Mouse (Mus musculus): Measurements from ENCODE around the gene Vps45. TPM values are rescaled to one million over a fixed set of nuclear protein-coding genes. Genes with fewer than 3 reads are reported as not detected.

Vps45 gene
- total RNA-seq, 2 experiments from 2014 or later: 41.9 to 42.2 TPM

DNA sequence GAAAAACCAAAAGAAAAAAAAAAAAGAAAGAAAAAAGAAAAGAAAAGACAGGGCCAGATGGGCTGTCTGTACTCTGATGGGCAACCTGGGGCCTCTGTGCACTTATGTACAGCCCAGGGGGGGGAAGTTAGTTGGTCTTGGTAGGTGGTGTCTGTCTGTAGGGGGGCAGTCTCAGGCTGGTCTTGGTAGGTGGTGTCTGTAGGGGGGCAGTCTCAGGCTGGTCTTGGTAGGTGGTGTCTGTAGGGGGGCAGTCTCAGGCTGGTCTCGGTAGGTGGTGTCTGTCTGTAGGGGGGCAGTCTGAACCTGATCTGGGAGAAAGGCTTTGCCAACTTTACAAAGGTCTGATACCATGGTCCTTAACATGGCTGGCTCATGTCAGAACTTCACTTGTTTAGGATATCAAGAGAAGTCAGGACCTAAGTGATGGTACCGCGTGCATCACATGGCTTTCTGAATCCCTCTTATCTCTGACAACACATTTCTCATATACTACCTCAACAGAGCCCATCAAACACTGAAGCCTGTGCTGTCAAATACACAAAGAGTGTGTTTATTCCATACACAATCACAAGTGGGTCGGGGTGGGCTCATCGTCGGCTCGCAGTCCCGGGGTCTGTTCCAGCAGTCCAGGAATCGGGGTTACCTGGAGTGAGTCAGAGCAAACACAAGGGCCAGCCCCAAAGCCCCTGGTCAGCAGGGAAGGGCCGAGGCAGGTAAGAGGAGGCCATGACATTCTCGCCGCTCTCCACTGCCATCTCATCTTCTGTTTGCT lies 58.8 kb downstream of the Vps45 start:
- no peak for DNase-seq (ENCODE audit: low spot score in 2 of 2)

DNA sequence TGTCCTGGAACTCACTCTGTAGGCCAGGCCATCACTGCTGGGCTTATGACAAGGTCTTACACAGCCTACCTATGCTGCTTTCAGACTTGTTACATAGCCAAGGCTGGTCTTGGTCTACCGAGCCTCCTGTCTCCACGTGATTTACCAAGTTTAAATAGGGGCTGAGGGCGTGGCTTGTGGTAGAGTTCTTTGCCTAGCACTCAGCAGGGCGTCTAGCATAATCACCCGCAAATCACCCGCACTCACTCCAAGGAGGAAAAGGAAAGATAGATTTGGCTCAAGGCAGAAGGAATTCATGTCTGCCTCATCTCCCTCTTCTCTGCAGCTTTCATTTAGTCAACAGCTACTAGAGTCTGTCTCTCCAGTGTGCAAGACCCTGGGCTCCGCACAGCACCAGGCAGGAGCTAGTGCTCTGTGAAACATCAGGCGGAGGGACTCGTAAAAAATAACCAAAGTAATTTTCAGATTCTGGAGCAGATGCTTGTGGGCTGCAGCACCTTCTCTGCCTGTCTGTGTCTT lies 61.0 kb downstream of the Vps45 start:
- no peak for DNase-seq (ENCODE audit: low spot score in 2 of 2)

DNA sequence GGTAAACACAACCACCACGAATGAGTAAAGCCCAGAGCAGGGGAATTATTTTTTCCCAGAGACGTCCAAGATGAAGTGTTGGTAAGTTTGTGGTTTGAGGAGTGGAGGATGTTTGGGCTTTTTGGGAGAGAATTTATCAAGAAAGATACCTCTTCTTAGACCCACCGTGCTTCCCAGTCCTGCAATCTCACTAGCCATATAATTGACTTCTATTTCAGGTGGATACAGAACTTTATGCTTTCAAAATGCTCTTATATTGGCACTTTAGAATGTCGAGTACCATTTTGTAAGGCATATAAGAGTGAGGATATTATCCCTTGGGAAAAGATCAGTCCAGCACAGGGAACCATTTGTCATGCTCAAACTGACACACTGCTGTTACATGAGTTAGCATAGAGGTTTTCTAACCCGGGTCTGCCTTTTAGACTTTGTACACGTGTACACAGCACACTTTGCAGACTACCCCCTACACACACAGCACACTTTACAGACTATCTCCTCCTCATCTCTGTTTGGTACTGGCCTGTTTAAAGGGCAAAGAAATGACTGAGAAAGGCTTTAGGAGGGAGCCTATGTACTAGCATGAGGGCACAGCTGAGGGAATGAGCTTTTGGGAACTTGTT lies 61.7 kb downstream of the Vps45 start:
- no peak for DNase-seq (ENCODE audit: low spot score in 2 of 2)

DNA sequence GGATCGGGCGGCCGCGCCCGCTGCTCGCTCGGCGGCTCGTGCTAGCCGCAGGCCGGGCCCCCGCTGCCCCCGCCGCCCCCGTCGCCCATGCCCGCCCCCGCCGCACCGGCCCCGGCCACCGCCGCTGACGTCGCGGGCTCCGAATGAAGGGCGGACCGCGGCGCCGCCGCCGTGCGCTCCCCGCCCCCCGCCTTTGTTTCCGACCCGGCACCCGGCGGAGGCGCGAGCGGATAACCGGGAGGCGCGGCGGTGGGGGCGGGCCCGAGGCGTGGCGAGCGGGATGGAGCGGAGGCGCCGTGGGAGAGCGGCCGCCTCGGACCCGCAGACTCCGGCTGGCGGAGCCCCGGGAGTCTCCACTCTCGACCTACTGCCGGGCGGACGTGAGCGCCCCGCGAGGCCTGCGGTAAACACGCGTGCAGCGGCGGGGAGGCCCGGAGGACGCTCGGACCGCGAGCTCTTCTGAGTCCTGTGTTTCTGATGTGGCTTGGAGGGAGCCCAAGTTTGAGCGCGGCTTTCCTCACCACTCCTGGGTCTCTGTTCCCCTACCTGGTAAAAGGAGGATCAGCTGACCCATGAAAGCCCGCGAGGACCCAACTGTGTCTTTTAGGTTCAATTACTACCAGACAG lies 62.4 kb downstream of the Vps45 start, which contains the start of gene Plekho1:
Gene Plekho1, minus strand, starts transcription at position 200 of the 627 bp plus-strand sequence.
- DNase-seq (ENCODE audit: low spot score in 2 of 2): peak; percentile 61 to 82

DNA sequence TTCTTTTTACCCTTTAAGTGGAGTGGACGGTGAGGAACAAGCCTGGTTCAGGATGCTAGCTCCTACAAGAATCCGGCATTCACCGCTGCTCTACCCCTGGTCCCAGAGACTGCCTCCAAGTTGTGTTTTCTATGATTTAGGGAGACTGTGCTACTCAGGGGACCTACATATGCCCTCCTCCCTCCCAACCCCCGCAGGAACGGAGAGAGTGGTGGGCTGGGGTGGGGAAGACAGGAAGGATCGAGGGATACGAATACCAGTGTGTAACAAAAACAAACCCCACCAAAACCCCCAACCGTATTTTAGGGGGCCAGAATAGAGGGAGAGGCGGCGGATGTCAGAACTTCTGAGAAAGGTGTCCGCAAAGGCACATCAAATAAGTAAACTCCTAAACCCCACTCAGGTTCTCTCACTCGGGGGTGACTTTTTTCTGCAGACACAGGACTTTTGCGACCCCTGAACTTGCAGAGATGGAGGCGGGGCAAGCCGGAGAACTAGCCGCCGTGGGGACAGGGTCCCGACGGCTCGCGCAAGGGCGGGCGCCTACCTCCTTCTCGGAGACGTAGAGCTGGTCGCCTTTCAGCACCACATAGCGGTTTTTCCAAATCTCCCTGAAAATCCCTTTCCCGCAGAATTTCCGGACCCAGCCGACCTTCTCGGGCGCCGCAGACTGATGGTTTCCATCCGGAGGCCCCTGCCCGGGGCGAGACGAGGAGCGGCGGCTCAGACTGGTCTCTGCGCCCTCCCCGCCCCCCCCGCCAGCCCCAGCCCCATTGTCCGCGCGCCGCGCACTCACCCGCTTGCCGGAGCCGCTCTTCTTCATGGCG lies 63.1 kb downstream of the Vps45 start:
- peak; percentile 58 to 67 for DNase-seq (ENCODE audit: low spot score in 2 of 2)

DNA sequence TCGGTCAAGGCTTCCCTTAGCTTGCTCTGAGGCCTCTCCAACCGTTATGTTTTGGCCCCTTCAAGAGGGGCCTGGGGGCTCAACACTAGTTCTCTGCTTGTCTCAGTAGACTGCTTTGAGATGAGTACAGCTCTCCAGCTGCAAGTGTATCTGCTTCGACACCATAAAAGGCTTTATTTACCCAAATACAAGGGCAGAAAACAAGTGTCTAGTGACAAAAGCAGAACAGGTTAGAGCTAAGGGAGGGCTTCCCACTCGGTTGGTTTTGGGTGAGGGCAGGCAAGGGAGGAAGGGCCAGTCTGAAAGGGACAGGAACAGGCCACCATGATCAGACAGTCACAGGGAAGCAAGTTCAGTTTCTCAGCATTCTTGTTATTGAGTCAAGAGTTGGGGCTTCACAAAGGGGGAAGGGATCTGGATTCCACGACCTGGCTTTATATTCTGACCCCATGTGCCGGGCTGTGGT lies 63.9 kb downstream of the Vps45 start:
- no peak for DNase-seq (ENCODE audit: low spot score in 2 of 2)

DNA sequence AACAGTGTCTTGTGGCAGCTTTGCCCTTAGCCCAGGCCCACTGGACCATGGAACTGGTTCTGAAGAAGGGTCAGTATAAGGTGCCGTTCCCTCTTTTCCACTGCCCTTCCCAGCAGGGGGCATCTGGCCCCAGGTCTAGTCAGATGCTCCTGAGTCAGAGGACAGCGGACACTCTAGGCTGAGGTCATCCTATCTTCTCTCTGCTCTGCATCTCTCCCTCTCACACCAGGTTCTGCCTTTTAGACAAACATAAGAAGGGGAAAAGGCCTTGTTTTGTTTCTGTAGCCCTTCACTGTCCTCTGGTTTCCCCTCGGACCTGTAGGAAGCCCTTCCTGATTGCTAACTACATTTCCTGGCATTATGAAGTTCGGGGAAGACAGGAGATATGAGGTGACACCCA lies 64.4 kb downstream of the Vps45 start:
- DNase-seq (ENCODE audit: low spot score in 2 of 2): no peak

DNA sequence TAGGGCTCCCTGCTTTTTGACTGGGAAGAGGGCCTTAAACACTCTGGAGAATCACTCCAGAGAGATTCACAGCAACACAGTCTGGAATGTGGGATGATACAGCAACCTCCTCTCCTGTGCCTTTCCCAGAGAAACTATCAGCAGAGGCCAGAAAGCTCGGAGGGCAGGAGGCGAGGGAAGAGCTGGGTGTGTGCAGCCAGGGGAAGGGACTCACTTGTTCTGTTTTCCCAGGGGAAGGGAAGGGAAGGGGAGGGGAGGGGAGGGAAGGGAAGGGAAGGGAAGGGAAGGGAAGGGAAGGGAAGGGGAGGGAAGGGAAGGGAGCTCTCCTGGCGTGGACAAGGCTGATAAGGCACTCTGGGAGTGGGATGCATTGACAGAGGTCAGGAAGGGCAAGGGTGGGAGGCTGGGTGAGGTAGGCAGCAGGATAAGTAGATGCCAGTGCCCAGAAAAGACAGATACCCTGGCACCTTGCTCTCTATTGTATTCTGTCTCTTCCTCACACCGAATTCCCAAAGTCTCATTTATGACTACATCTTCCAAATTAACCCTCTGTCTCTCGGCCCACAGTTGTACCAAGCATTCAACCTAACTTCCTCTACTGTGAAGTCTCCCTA lies 65.2 kb downstream of the Vps45 start:
- DNase-seq (ENCODE audit: low spot score in 2 of 2): no peak

DNA sequence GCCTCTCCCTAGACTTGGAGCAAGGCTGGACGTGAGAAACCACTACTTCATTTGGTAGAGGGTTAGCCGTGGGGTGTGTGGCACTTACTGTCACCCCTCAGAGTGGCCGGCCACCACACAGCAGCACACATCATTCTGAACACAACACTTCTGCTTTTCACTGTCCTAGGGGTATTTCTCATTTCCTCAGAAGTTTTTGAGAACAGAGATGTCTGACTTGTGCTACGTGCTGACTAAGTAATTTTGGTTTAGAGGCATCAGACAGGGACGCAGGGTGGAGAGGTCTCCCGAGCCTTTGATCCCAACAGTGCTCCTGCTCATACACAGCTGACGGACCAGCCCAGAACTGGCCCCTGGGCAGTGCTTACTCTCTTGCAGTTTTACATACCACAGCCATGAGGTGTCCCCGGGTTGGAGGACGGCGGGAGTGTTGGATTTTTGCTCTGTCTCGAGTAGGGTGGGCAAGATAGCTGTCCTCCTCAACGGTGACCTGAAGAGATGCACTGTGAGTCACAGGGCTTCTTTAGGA lies 67.8 kb downstream of the Vps45 start:
- DNase-seq (ENCODE audit: low spot score in 2 of 2): no peak

DNA sequence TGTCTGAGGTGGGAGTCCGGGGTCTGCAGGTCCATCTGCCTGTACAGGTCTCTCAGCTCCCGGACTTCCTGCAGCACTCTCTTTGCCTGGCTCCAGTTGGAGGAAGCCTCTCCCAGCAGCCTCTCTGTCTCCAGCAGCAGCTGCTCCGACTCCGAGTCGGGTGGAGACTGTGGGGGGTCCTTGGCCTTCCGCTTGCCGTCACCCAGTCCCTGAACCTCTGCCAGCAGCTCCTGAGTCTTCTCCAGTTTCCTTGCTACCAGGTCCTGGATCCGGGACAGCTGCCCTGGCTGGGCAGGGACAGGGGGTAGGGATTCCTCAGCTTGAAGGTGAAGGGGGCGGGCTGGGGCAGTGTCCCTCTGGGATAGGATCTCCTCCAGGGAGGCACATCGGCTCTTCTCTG lies 69.3 kb downstream of the Vps45 start:
- DNase-seq (ENCODE audit: low spot score in 2 of 2): peak in 1 of 2 experiments; percentile 55

DNA sequence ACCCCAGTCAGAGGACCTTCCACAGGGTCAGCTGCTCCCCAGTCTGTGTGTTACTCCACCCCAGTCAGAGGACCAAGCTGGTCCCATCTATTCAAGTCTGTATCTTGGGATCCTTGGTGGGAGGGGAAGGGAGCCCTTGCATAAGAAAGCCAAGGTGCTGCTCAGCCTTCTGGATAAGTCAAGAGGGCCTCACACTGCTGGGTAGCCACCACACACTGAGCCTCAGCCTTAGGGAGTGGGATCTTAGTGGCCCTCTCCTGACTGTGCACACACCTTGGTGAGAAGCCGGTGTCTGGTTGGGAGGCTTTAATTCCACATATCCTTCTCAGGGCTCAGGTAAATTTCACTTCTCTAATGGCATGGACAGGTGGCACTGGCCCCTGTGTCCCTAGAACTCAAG lies 70.1 kb downstream of the Vps45 start:
- no peak for DNase-seq (ENCODE audit: low spot score in 2 of 2)

DNA sequence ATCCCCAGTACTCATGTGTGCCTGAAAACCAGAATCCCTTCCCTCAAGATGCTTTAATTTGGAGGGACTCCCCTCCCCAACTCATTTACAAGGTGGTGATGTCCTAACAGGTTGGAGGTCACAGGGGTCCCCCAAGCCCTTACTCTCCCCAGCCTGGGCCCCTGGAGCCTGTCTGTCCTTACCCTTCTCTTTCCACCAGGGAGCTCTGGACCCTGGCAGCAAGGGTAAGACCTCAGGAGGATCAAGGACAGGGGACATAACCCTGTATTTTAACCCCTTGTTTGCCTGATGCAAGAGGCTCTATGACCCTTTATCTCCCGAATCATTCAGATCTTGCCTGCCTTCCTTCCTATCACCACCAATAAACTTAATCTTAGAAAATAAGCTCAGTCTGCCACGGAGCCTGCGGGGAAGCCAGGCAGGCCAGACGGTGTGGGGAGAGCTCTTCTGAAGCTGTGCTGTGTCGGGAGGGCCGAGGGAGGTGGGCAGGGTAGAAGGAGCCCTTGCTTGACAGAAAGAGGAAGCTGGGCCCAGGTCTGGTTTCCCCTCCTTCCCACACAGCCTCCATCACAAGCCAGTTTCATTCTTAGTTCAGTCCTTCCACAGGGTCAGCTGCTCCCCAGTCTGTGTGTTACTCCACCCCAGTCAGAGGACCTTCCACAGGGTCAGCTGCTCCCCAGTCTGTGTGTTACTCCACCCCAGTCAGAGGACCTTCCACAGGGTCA lies 70.7 kb downstream of the Vps45 start:
- DNase-seq (ENCODE audit: low spot score in 2 of 2): no peak

DNA sequence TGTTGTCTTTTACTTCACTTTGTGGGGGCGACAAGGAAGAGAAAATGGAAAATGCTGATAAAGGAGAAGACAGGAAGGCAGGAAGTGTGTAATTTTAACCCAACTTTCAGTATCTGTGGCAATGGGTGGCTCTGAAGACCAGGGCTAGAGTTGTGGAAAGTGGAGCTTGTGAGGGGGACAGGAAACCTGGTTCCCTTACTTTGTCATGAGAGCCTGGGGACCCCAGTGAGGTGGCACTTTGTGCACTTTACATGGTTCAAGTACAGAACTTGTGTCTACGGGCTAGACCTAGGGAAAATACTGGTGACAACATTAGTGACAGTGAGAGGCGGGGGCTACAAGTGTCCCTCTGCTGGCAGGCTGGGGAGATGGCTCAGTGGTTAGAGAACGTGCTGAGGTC lies 71.3 kb downstream of the Vps45 start:
- no peak for DNase-seq (ENCODE audit: low spot score in 2 of 2)

DNA sequence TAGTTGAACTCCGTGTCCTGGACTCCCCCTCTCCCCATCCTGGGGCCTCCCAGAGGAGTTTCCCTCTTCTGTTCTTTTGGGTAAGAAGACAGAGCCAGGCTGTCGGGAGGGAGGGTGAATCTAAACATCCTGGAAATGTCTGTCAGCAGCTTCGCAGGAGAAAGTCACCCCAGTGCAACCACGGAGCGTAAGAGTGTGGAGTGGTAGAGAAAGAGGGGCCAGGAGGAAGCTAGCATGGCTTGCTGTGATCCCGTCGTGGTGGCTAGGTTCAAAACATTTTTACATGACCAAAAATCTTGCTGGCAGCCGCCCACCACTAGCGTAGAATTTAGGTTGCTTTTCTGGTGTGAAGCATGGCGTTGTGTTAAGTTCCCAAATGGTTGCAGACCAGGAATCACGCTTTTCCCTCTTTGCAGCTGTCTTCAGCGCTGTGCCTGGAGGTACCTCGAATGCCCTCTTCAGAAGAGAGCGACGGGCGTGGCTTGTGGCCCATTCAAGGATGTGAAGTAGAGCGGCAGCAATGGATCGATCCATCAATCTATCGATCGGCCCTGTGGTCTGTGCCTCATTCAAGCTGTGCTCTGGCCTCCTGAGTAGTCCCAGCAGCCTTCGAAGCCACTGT lies 72.2 kb downstream of the Vps45 start:
- peak; percentile 69 to 72 for DNase-seq (ENCODE audit: low spot score in 2 of 2)

DNA sequence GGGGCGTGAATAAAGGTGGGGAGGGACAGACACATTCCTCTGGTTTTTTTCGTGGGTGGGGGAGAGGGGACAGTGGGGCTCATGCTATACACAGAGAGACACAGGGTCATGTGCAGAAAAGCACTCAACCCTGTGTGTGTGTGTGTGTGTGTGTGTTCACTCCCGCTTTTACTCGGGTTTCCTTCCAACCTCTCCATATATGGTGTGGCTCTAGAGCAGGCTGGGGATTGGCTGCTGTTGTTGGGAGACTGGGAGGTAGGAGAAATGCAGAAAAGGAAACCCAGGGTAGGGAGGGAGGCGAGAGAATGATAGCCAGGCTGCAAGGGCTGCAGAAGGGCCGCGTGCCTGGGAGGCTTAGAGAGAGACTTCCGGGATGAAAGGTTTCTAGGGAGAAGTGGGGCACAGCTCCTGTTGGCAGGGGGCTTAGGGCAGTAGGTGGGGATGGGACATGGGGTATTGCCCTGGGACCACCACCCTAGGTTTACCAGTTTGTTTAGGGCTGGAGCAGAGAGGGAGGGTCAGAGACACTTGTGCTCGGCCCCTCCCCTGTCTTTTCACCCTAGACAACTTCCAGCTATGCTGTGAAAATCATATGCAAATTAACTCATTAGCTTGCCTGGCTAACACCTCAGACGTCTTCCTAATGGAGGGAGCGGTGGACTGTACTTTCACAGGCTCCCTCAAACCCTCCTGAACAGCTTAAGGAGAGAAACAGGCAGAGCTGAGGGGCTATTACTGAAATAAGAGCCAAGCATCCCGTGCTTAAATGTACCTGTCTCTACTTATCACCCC lies 72.9 kb downstream of the Vps45 start:
- DNase-seq (ENCODE audit: low spot score in 2 of 2): peak; percentile 54 to 62

DNA sequence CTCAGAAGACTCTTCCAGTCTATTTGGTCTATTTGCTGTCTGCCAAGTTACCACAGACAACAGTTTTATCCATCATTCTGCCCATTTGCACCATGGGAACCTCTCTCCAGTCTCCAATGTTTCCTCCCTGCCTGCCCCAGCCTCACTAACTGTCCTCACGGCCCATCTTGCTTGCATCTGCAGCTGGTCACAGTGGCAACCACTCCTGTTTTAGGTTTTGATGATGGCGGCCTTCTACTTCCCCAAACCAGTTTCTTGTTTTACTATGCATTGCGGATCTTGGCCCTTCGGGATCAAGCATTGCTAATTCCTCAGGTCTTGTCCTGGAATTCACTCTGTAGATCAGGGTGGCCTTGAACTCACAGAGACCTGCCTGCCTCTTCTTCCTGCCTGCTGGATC lies 76.1 kb downstream of the Vps45 start:
- DNase-seq (ENCODE audit: low spot score in 2 of 2): no peak

DNA sequence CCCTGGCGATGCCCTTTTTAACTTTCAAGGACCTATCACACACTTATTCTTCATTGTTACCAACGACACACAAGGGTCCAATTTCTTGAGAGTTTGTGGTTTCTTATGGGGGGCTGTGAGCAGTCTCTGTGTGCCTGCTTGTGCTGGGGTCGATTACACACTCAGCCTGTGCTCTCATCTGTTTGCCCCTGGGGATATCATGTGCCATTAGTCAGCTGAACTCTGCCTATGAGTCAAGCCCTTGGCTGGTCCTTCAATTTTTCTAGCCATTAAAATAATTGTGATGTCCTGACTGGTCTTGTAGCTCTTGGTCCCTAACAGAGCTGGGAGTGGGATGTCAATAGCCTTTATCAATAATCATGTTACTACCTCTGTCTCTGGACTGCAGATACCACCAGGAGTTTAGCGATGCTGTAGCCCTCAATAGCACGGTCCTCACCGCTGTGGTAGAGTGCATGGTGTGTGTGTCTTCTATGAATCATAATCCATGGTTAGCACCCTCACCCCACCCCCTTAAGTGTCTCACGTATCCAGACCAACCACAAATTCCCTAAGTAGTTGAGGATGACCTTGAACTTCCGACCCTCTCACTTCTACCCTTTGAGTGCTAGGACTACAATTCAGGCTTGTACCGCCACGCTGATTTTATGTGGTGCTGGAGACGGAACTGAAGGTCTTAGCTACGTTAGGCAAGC lies 77.8 kb downstream of the Vps45 start:
- no peak for DNase-seq (ENCODE audit: low spot score in 2 of 2)

DNA sequence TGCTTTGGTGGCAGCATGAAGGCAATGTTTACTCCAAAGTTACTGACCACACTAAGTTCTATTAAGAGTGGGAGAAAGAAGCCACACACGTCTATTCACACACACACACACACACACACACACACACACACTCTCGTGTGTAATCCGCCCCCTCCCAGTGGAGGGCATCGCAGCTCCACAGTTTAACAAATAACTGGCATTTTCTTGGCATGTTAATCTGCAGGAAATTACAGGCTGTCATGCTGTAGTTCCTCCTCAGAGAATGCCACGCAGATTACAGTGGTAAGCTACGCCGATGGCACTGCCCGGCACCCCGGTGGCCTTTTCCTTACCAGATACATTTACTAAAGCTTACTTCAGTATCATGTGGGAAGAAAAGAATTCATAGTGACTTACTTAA lies 80.0 kb downstream of the Vps45 start:
- no peak for DNase-seq (ENCODE audit: low spot score in 2 of 2)
